In the genomic region with DNA sequence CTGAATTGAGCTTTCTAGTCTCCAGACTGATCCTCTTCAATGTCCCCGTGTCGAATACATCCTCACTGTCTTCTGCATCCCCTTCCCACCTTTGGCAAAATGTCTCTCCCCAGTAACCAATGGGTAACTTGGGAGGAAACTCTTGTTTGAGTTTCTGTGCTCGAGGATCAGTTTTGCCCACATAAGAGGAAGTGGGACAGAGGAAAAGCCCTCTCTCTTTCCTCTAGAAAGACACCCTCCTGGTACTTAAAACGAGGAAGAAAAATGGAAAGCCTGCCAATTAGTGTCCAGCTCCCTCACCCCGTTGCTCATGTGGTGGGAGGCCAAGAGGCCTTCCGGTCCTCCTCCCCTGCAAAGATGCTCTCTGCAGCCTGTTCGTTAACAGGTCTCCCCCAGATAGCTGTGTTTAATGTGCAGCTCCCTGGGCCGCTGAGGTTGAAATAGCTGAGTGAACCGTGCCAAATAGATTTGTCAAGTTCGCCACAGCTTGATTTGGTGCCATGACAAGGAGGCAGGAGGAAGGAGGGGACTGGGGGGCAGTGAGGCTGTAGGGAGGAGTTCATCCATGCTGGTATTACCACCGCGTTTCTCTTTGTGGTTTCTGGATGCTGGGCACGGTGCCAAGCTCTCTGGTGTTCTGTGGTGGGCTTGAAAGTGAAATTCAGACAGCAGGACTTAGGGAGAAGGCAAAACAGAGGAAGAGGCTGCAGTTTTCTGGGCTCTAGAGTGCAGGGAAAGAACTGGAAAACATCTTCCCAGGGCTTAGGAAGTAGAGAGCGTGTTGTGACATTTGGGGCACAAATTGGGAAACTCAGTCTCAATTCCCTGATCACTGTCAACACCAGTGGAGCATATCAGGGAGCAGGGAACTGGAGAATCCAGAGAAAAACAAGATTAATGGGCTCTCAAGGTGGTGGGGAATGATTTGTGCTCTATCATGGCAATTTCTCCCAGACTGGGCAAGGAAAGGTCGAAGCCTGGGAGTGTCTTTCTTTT, we compare ENCODE assay signal across 8 mouse cellular contexts. TPM values are rescaled to one million over a fixed set of nuclear protein-coding genes. Genes with fewer than 3 reads are reported as not detected.
A peak's percentile ranks its signal among the peaks of the same experiment; 100 is the strongest.
DNase-seq lines count a peak whose midpoint lies in the region; ATAC-seq lines count a peak whose summit lies in the region.

No protein-coding gene starts in this region.

- no peak overlapping the region for H3K4me3 ChIP-seq in midbrain, embryonic 11.5 days (ENCODE audit: low read depth, low read length)
- H3K4me3 ChIP-seq in midbrain, embryonic 10.5 days = no peak overlapping the region
- no peak overlapping the region for H3K4me3 ChIP-seq in heart, embryonic 16.5 days (ENCODE audit: low read length)

- DNase-seq in adrenal gland, postnatal 14 days = peak; percentile 40
- no peak for DNase-seq in adrenal gland, postnatal 25 days
- peak; percentile 91 for DNase-seq in midbrain, embryonic 11.5 days (ENCODE audit: low spot score, missing footprints)
- DNase-seq in midbrain, embryonic 10.5 days (ENCODE audit: low spot score) = no peak
- DNase-seq in mesoderm, embryonic 11.5 days (ENCODE audit: low read depth, low spot score) = peak; percentile 56
- no peak for DNase-seq in thymus, postnatal 0 days (ENCODE audit: low spot score)
- no peak for DNase-seq in thymus, postnatal 14 days

- no peaks in the 10 kb centered on the region for H3K36me3 ChIP-seq in midbrain, embryonic 11.5 days (ENCODE audit: control insufficient read depth, insufficient read depth, low read length)
- H3K36me3 ChIP-seq in midbrain, embryonic 10.5 days = peaks cover 2% of the 10 kb centered on the region; the same call in 1 of the 2 replicates
- 0 out of 2 replicates have a peak, but pooled peaks cover 2% of the 10 kb centered on the region for H3K36me3 ChIP-seq in heart, embryonic 16.5 days (ENCODE audit: control insufficient read depth, insufficient read depth)

- H3K9ac ChIP-seq in midbrain, embryonic 11.5 days (ENCODE audit: low read length) = no peak overlapping the region
- no peak overlapping the region for H3K9ac ChIP-seq in heart, embryonic 16.5 days (ENCODE audit: low read length)

- H3K27ac ChIP-seq in midbrain, embryonic 11.5 days (ENCODE audit: low read depth, low read length) = no peak overlapping the region
- no peak overlapping the region for H3K27ac ChIP-seq in midbrain, embryonic 10.5 days (replicated peaks)
- no peak overlapping the region for H3K27ac ChIP-seq in heart, embryonic 16.5 days (ENCODE audit: low read length)

- no peak overlapping the region for H3K4me2 ChIP-seq in midbrain, embryonic 11.5 days
- peak overlapping the region; percentile 18 for H3K4me2 ChIP-seq in heart, embryonic 16.5 days (ENCODE audit: low read depth, low read length)

- 55% methylated on average over 15 of the region's 15 CpGs for WGBS in midbrain, embryonic 11.5 days
- 63% methylated on average over 15 of the region's 15 CpGs for WGBS in midbrain, embryonic 10.5 days
- WGBS in heart, embryonic 16.5 days = 39% methylated on average over 15 of the region's 15 CpGs

- peaks cover 21% of the 10 kb centered on the region for H3K27me3 ChIP-seq in midbrain, embryonic 11.5 days (ENCODE audit: control insufficient read depth, insufficient read depth, low read length)
- peaks cover 92% of the 10 kb centered on the region for H3K27me3 ChIP-seq in midbrain, embryonic 10.5 days (ENCODE audit: low read depth, poor library complexity, severe bottlenecking)
- H3K27me3 ChIP-seq in heart, embryonic 16.5 days (ENCODE audit: control insufficient read depth, insufficient read depth, low read length) = no peaks in the 10 kb centered on the region

- H3K9me3 ChIP-seq in midbrain, embryonic 11.5 days (ENCODE audit: control insufficient read depth, low read length) = no peaks in the 10 kb centered on the region
- H3K9me3 ChIP-seq in midbrain, embryonic 10.5 days (replicated peaks) = no peaks in the 10 kb centered on the region
- no peaks in the 10 kb centered on the region for H3K9me3 ChIP-seq in heart, embryonic 16.5 days (replicated peaks; ENCODE audit: control insufficient read depth, low read length)

- ATAC-seq in midbrain, embryonic 11.5 days (ENCODE audit: low FRiP score) = peak; percentile 52; the same call in 1 of the 2 replicates
- ATAC-seq in heart, embryonic 16.5 days (replicated peaks; ENCODE audit: extremely low read depth, insufficient read depth, low FRiP score) = no peak

- peaks cover 15% of the 10 kb centered on the region for H3K4me1 ChIP-seq in midbrain, embryonic 11.5 days (ENCODE audit: control insufficient read depth, insufficient read depth, low read length)
- H3K4me1 ChIP-seq in midbrain, embryonic 10.5 days = peaks cover 64% of the 10 kb centered on the region
- H3K4me1 ChIP-seq in heart, embryonic 16.5 days (ENCODE audit: control insufficient read depth, insufficient read depth, low read length) = peaks cover 18% of the 10 kb centered on the region

RNA-seq across cellular contexts. Expression of gene Nrp2, which starts 48.2 kb away (rescaled TPM):
- total RNA-seq in adrenal gland, postnatal 14 days (2021) = 43.7 and 46.6 TPM in 2 replicates
- 38.3 and 44.1 TPM in 2 replicates for total RNA-seq in adrenal gland, postnatal 25 days (2021)
- polyA plus RNA-seq in midbrain, embryonic 11.5 days (2014; fragmentation: Nextera tagmentation; extraction: Ambion mirVana) = 12.5 and 13.3 TPM in 2 replicates
- polyA plus RNA-seq in midbrain, embryonic 10.5 days (2016; fragmentation: Nextera tagmentation; extraction: Ambion mirVana) = 10.7 and 13.2 TPM in 2 replicates
- polyA plus RNA-seq in heart, embryonic 16.5 days (2015; fragmentation: Nextera tagmentation; extraction: Ambion mirVana) = 6.9 and 8.5 TPM in 2 replicates
- polyA plus RNA-seq in thymus, postnatal 0 days (2015; fragmentation: Nextera tagmentation; extraction: Ambion mirVana) = 1.6 and 1.7 TPM in 2 replicates

Comparison
In these comparisons a context has a peak if more than half of its experiments do, and no peak if none do; other contexts are left out.
1. DNase-seq: peak in adrenal gland, postnatal 14 days (single experiment), midbrain, embryonic 11.5 days (single experiment) and mesoderm, embryonic 11.5 days (single experiment); none in adrenal gland, postnatal 25 days (single experiment), midbrain, embryonic 10.5 days (single experiment), thymus, postnatal 0 days (single experiment) and thymus, postnatal 14 days (single experiment).